Mouse (Mus musculus) adrenal gland, adult 10 weeks (tissue): ENCODE results near the gene Gm4756. TPM values are rescaled to one million over a fixed set of nuclear protein-coding genes. Genes with fewer than 3 reads are reported as not detected.

ENCODE experiments used
- polyA plus RNA-seq: library from polyadenylated mRNA; stranded (reverse); fragments of 350-450 nt; fragmentation: Illumina TruSeq; extraction: RNeasy Lipid Tissue Mini Kit (QIAGEN cat#74804); gene quantifications from one replicate; pipeline ENCODE4 v1.2.3, GENCODE M21; 2014; ENCODE audit warnings: low read depth, low replicate concordance

Gene Gm4756
- not detected for polyA plus RNA-seq

DNA sequence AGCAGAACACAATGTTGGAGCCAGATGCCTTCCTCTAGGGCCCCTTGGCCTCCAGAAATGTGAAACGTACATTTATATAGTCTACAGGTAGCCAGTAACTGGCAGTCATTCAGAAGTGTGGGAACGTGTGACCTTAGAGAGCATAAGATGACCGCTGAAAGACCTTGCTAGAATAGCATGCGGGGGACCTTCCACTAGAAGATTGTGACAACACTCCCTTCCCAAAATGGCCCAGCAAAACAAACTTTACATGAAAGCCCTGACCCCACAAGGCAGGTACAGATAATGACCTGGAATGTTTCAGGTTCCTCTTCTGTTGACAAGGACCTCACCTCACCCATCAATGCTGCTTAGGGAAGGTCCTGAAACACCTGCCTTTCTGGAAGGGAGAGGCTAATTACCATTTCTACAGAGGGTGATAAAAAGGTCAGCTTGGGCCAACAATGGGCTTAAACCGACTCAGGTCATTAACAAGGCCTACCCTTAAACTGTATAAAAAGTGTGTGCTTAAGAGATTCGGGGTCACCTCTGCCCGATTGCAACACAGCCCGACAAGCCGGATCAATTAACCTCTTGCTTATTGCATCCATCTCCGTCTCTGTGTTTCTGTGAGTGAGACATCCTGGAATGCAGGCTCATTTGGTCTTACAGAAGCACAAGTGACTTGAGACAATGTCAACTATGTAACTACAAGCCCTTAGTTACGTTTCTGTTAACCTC, at the start of gene Gm4756:
Gene Gm4756, minus strand, starts transcription at position 51 of the 720 bp plus-strand sequence.

DNA sequence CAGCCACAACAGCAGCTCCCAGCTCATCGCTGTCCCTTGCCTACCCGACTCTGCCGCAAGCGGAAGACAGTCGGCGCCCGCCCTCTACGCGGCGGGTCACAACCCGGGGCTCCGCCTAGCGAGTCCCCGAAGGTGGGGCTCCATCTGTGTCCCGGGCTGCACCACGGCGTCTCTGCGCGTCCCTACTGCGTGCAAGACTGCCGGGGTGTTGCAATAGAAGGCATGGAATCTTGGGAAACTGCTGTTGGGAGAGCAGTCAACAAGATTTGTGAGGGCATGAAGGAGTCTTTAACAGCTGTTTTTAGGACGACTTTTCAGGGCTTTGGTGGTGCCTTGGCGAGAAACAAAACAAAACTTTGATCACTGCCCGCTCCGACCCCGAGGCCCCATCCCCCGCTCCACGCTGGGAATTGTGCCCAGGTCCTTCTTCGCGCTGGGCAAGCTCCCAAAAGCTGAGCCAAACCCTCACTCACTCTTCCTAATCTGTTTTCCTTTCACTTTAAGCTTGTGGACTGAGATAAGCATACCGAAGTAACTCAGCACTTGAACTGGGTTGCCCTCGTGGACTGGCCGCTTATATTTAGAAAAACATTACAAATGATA, 15.4 kb upstream of the Gm4756 start, which contains the start of gene Dhrs7:
Gene Dhrs7, minus strand, starts transcription at position 175 of the 603 bp plus-strand sequence.

DNA sequence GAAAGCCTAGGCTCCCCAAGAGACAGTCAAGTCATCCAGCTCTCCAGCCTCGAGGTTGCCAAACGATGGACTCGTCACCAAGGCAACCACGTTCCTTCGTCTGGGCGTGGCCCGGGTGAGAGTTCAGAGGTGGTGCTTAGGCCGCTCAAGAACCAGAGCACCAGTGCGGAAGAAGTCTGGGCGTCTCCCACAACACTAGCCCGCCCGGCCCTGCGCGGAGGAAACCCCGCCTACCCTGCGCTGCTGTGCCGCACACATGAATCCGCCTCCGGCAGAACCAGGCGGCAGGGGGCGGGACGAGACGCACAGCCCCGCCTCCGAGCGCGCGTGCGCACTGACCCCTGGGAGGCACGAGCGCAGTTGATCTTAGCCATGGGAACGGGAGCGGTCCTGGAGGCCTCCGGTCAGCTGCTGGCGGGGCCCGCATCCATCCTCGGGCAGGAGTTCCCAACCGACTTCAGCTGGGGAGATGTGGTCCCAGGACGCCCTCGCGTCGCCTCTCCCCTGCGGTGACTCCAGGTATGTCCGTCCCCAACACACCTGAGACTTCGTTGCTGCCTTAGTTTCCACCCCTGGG, 113.4 kb downstream of the Gm4756 start, which contains the start of gene Pcnx4:
Gene Pcnx4, plus strand, starts transcription at position 363 of the 577 bp plus-strand sequence.

Other genes starting within 250 kb of the Gm4756 start
- gene Rtn1, start 240.6 kb downstream of the Gm4756 start, polyA plus RNA-seq, result 34.0 TPM
- gene Lrrc9, start 207.8 kb downstream of the Gm4756 start, polyA plus RNA-seq, result 2.2 TPM
- gene Pcnx4, start 113.3 kb downstream of the Gm4756 start, polyA plus RNA-seq, result 8.5 TPM
- gene Dhrs7, start 15.2 kb upstream of the Gm4756 start, polyA plus RNA-seq, result 138 TPM
- gene Ppm1a, start 107.8 kb upstream of the Gm4756 start, polyA plus RNA-seq, result 282 TPM